Mouse (Mus musculus) activated CD4-positive, CD25-positive, alpha-beta regulatory T cell, adult 4 months (primary cell): ENCODE measurements around the gene Ccser2. TPM values are rescaled to one million over a fixed set of nuclear protein-coding genes. Genes with fewer than 3 reads are reported as not detected.

Experiments
- ATAC-seq: one replicate; pipeline ENCODE4 v1.8.0; 2017
- polyA plus RNA-seq, 2 experiments: library from polyadenylated mRNA; unstranded; fragments of 100-300 nt; shearing (Covaris generic); gene quantifications; one replicate each; pipeline ENCODE4 v1.2.1; 2017

The Ccser2 gene
- polyA plus RNA-seq, 2 experiments from 2014 or later = 15.4 to 21.1 TPM

DNA sequence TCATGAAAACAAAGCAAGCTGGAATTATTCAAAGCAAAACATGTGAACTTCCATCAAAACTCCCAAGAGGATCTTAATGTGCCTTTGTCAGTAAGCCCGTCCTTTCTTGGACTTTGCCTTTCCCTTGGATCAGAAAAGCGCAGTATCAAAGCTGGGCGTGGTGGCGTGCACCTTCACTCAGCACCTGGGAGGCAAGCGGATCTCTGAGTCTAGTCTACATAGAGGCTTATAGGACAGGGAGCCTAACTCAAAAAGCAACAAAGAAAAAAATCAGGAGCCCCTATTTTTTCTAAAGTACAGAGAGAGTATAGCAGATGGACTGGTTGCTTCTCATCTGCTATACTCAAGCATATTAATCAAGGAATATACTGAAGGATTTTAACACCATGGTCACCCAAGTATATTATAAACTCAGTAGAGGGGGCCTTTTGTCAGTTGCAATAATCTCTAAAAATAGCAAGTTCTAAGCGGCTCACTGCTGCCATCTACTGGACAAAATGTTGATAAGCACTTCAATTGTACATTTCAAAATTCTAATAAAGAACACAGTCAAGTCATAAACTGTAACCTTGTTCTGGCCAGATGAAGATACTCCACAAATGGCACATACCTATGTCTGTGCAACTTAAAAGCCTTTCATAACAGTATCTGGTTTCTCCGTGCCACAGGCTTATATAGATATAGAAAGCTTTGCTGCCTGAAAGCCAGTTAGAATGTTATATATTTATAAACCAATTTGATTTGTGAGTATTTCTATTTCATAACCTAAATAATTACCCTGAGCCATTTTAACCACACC lies 31.3 kb downstream of the Ccser2 start:
- ATAC-seq = peak; percentile 63

DNA sequence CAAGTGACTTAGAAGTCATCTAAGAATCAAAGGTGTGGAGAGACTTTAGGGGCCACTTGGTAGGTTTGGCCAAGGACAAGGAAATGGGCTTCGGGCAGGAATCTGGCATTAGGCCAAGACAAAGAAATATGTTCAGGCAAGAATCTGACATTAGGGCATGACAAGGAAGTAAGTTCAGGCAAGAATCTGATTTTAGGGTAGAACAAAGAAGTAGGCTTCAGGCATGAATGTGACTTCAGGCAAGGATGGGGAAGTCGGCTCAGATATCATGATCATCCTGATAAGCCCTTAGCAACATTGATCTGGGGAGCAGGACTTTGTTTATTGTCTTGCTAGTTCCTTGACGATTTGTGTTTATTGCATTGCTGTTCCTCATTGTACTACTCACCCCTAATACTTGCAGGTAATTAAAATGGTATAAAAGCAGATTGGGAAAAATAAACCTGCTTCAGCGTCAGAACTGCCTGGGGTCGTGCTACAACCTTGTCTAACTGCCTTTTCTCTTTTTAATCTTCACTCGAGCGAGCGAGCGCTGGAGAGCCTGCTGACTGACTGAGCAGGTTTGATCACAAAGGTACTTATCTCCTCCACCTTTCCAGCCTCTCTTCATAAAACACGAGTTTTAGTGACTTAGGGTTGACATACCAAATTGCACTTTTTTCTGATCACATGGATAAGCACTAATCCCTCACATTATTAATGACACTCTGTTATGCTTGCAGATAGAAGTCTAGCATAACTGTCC lies 35.8 kb downstream of the Ccser2 start:
- ATAC-seq = no peak

DNA sequence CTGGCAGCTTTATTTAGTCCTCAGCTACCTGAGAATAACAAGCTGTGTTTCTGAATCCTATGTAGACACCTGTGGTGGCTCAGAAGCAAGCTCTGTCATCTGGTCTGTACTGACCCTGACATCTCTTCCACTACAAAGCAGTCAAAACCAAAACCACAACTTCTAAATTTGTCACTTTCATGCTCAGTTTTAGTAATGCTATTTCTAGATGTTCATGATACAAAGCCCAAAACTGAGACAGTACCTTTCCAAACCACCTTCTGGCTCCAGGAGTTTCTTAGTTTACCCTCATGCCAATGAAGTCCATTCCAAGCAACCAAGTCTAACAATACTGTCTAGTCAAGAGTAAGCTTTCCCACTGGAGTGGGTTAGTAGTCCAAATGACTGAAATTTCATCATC lies 36.5 kb downstream of the Ccser2 start:
- no peak for ATAC-seq

DNA sequence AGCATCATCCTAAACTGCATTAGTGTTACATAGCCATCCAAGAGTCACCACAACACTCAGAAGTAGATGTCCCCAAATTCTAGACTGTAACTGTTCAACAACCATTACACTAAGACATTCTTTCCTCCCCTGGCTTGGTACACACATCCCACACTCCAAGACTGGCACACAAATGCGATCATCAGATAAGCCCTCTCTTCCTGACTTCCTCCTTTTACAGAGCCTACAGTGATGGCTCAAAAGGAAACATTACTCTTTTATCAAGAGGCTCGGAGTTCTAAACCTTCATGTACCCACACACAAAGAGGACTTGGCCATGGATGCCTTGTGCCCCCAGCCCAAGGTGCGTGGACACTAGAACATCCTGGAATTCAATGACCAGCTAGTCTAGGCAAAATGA lies 45.2 kb downstream of the Ccser2 start:
- ATAC-seq = peak; percentile 14

- no peak for ATAC-seq
Measured at GRCm38 (mm10) chr14:36921346-36922049, 47.1 kb downstream of the Ccser2 start.

- ATAC-seq = no peak
Measured at GRCm38 (mm10) chr14:36919886-36920285, 48.7 kb downstream of the Ccser2 start.

DNA sequence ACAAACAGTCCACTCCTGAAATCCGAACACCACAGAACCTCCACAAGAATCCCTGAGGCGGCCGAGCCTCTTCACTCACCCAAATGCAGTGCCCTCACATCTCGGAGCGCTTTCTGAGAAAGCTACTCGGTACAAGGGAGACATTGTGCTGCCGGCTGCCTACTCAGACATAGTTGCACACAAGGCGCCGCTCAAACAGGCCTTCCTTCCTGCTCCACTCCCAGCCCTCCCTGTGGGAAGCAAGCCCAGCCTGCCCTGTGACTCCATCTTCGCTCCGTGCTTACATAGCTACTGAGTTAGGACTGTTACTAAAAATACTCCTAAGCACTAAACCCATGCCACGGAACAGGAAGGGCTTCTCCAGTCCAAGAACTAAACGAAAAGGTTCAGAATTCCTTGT lies 49.4 kb downstream of the Ccser2 start:
- no peak for ATAC-seq

- no peak for ATAC-seq
Measured at GRCm38 (mm10) chr14:36915203-36915602, 53.4 kb downstream of the Ccser2 start.

DNA sequence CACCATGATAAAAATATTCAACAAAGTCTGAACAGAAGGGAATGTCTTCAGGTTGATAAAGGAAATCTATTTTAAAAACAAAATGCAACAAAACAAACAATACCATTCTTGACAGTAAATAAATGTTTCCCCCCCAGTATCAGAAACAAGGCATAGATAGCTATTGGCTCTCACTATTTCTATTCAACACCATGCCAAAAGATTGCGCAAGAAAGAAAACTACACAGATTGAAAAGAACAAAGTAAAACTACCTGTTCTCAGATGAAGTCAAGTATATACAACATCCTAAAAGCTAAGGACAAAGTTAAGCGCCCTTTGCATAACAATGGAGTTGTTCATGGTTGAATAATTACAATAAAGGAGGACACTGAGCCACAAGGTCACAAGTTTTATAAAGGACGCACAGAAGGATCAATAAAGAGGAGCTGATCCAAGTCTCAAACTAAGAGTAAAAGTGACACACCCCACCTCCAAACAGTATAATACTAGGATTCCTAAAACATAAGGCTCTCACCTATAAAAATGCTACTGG lies 54.0 kb downstream of the Ccser2 start:
- no peak for ATAC-seq

- ATAC-seq = no peak
Measured at GRCm38 (mm10) chr14:36911738-36912137, 56.8 kb downstream of the Ccser2 start.

DNA sequence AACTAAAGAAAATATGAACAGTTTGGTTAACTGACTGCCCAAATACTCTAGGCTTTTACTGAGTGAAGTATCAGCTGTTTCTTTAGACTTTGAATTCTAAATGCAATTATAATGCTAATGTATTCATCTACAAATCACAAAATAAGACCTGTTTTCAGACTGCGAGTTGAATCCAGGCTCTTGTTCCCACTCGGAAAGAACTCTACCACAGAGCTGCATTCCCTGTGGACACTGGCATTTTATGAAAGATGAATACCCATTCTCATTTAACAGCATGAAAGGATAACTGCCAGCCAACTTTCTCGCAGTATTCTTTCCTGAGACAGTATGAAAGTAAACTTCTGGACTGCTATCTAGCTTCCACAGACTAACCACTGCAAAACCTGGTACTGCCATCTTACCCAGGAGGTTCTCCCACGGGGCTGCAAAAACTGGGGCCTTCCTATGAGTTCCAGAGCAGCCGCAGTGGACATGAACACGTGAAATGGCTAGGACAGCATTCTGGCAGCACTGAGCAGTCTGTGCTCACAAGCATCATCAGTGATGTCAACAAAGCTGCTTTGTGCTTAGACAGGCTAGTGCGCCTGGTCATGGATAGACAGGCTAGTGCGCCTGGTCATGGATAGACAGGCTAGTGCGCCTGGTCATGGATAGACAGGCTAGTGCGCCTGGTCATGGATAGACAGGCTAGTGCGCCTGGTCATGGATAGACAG lies 62.6 kb downstream of the Ccser2 start:
- no peak for ATAC-seq

GRCm38 (mm10) chr14:36904206-36904605 lies 64.4 kb downstream of the Ccser2 start:
- no peak for ATAC-seq

DNA sequence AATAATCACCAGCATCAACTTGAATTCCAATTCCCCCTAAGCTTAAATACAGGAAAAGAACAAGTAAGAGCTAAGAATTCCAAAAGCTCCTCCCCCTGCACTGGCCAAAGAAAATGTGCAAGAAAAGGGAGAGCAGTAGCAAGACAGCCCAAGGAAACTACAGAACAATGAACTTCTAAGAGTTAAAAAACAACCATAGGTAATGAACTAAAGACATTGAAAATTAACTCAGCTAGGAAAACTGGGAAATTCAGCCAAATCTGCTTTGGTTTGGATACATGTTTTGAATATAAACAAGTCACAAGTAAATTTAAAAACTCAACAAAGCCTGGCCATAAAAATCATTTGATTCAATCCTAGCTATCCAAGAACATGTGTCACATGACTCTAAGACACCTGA lies 67.7 kb downstream of the Ccser2 start:
- ATAC-seq = no peak

GRCm38 (mm10) chr14:36894701-36895100 lies 73.9 kb downstream of the Ccser2 start:
- no peak for ATAC-seq

DNA sequence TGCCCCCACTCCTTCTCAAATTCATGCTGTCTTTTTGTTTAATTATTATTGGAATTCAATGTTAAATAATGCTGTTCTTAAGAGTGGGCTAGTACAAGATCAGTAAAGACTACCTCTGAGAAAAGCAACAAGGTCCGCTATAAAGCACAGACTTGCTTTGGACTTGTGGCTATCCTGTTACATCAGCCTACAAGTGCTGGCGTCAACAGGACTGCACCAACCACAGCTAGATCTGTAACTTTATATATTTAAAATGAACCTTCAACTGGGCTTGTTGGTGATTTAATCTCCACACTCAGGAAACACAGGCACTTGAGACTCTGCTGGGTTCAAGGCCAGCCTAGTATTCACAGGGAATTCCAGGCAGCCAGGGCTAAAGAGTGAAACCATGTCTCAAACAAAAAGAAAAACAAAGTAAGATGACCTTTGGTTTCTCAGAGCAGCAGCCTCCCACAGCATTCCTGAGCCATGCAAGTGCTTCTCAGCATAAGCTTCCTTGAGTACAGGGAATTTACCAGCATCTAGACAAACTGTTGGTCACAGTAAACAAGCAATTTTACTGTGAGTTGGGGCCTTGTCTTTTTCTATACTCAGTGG lies 75.7 kb downstream of the Ccser2 start:
- ATAC-seq = no peak

- no peak for ATAC-seq
Measured at GRCm38 (mm10) chr14:36890130-36890529, 78.4 kb downstream of the Ccser2 start.

DNA sequence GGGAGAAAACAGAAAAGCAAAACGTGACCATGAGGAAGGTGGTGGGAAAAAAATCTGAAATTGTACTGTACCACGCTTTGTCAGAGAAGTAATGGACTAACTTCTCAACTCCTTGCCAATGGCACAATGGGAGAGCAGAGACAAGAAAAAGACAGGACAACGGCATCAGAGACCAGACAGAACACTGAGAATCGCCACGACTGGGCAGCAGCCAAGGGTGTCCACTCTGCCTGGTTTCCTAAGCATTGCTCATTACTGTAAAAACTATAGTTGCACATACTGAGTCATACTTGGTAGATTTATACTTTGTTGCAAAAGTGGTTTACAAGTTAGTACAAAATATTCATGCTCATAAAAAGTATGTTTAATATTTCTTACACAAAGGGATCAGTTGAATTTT lies 82.9 kb downstream of the Ccser2 start:
- no peak for ATAC-seq

- no peak for ATAC-seq
Measured at GRCm38 (mm10) chr14:36885117-36885516, 83.5 kb downstream of the Ccser2 start.

DNA sequence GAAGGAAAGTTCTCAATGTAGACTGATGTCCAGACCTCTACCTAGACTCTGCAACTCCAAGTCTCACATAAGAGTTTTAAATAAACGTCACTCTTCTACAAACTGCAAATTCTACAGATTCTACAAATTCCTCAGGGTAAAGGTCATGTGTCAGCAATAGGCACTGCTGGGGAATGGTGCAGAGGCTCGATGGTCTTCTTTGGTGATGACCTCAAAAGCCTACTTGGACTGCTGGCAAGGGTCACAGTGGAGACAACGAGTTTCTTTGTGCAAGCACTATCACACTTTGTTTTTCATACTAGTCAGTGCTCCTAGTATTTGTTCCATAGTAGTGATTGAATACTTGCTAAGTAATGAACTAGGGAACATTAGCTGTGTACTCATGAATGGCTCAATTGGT lies 85.0 kb downstream of the Ccser2 start:
- no peak for ATAC-seq

- no peak for ATAC-seq
Measured at GRCm38 (mm10) chr14:36870257-36870656, 98.3 kb downstream of the Ccser2 start.

- ATAC-seq = peak; percentile 20
Measured at GRCm38 (mm10) chr14:36868769-36869362, 99.7 kb downstream of the Ccser2 start.
